Mouse (Mus musculus): ENCODE measurements around the gene Spats2l. TPM values are rescaled to one million over a fixed set of nuclear protein-coding genes. Genes with fewer than 3 reads are reported as not detected.

Spats2l gene
- total RNA-seq (2021), result 1 to 10 TPM; 6.1 to 7.2 TPM
- polyA plus RNA-seq (2012; rRNA removed), result 5.1 and 6.7 TPM in 2 replicates
- long read RNA-seq, transcript Spats2l-206 (14 exons, 3,929 nt), result major isoform, 5 of 16 reads
- long read RNA-seq, partial matches to known transcripts, result 1 of 16 reads
- long read RNA-seq, other reads (novel, unspliced or antisense), result 10 of 16 reads

- Histone ChIP-seq H3K36me3 (ENCODE audit: control insufficient read depth, insufficient read depth, low read length) (no peaks in the 10 kb centered on the region), H3K79me2 (replicated peaks; ENCODE audit: control insufficient read depth, insufficient read depth, low read length) (no peaks in the 10 kb centered on the region), H3K27me3 (ENCODE audit: control insufficient read depth, insufficient read depth, low read length) (no peaks in the 10 kb centered on the region), H3K4me3 (peak within 1 kb of the TSS; percentile 90), H3K27ac (peak within 1 kb of the TSS; percentile 88), H3K9ac (ENCODE audit: low read depth, low read length) (peak within 1 kb of the TSS; percentile 88), H3K4me1 (ENCODE audit: control insufficient read depth, insufficient read depth, low read length) (no peaks in the 10 kb centered on the region)
- 2% methylated on average over 22 of the region's 22 CpGs for WGBS
- DNase-seq, result peak in 1 of 2 experiments; percentile 44
- intact Hi-C loops (cut with DNase I), result loop anchor here (10.0 kb wide), 1 partner anchor 191 kb away; no protein-coding TSS in a partner anchor
- TF ChIP-seq POLR2A (IDR thresholded peaks at IDR 0.05; ENCODE audit: insufficient read depth, low read depth, low read length) (no peak), CTCF (IDR thresholded peaks at IDR 0.05) (peak; percentile 63), EP300 (IDR thresholded peaks at IDR 0.05; ENCODE audit: insufficient read depth, low read depth, low read length) (no peak)
These were observed at the start of gene Spats2l for GRCm38 (mm10) chr1:57774001-57774667. Gene Spats2l (plus strand): TSS chr1:57774162.

GRCm38 (mm10) chr1:57725268-57725667, 48.7 kb upstream of the Spats2l start:
- no peak overlapping the region for H3K27ac ChIP-seq
- H3K79me2 ChIP-seq (replicated peaks; ENCODE audit: control insufficient read depth, insufficient read depth, low read length), result no peaks in the 10 kb centered on the region
- TF ChIP-seq CTCF (IDR thresholded peaks at IDR 0.05) (no peak), EP300 (IDR thresholded peaks at IDR 0.05; ENCODE audit: insufficient read depth, low read depth, low read length) (no peak), POLR2A (IDR thresholded peaks at IDR 0.05; ENCODE audit: insufficient read depth, low read depth, low read length) (no peak)
- 89% methylated on average over 5 of the region's 5 CpGs for WGBS
- H3K4me3 ChIP-seq, result no peak overlapping the region
- H3K36me3 ChIP-seq (ENCODE audit: control insufficient read depth, insufficient read depth, low read length), result no peaks in the 10 kb centered on the region
- H3K4me1 ChIP-seq (ENCODE audit: control insufficient read depth, insufficient read depth, low read length), result no peaks in the 10 kb centered on the region
- no peak overlapping the region for H3K9ac ChIP-seq (ENCODE audit: low read depth, low read length)
- H3K27me3 ChIP-seq (ENCODE audit: control insufficient read depth, insufficient read depth, low read length), result no peaks in the 10 kb centered on the region
- no peak for DNase-seq
- intact Hi-C loops (cut with DNase I), result no loop called here

GRCm38 (mm10) chr1:57735877-57736276, 38.1 kb upstream of the Spats2l start:
- intact Hi-C loops (cut with DNase I), result no loop called here
- no peak overlapping the region for H3K27ac ChIP-seq

GRCm38 (mm10) chr1:57741740-57742139, 32.2 kb upstream of the Spats2l start:
- no peak overlapping the region for H3K4me3 ChIP-seq
- 78% methylated on average over 8 of the region's 8 CpGs for WGBS
- intact Hi-C loops (cut with DNase I), result no loop called here
- no peak overlapping the region for H3K9ac ChIP-seq (ENCODE audit: low read depth, low read length)
- H3K27me3 ChIP-seq (ENCODE audit: control insufficient read depth, insufficient read depth, low read length), result no peaks in the 10 kb centered on the region
- H3K79me2 ChIP-seq (replicated peaks; ENCODE audit: control insufficient read depth, insufficient read depth, low read length), result no peaks in the 10 kb centered on the region
- no peak overlapping the region for H3K27ac ChIP-seq
- no peak for DNase-seq
- no peaks in the 10 kb centered on the region for H3K36me3 ChIP-seq (ENCODE audit: control insufficient read depth, insufficient read depth, low read length)
- TF ChIP-seq CTCF (IDR thresholded peaks at IDR 0.05), result no peak
- TF ChIP-seq POLR2A (IDR thresholded peaks at IDR 0.05; ENCODE audit: insufficient read depth, low read depth, low read length), result no peak
- no peaks in the 10 kb centered on the region for H3K4me1 ChIP-seq (ENCODE audit: control insufficient read depth, insufficient read depth, low read length)

More at GRCm38 (mm10) chr1:57735877-57736276, 38.1 kb upstream of the Spats2l start:
- H3K79me2 ChIP-seq (replicated peaks; ENCODE audit: control insufficient read depth, insufficient read depth, low read length), result no peaks in the 10 kb centered on the region
- no peaks in the 10 kb centered on the region for H3K27me3 ChIP-seq (ENCODE audit: control insufficient read depth, insufficient read depth, low read length)
- H3K4me1 ChIP-seq (ENCODE audit: control insufficient read depth, insufficient read depth, low read length), result no peaks in the 10 kb centered on the region
- no peaks in the 10 kb centered on the region for H3K36me3 ChIP-seq (ENCODE audit: control insufficient read depth, insufficient read depth, low read length)
- no peak for DNase-seq
- TF ChIP-seq POLR2A (IDR thresholded peaks at IDR 0.05; ENCODE audit: insufficient read depth, low read depth, low read length) (no peak), EP300 (IDR thresholded peaks at IDR 0.05; ENCODE audit: insufficient read depth, low read depth, low read length) (no peak), CTCF (IDR thresholded peaks at IDR 0.05) (no peak)
- no peak overlapping the region for H3K9ac ChIP-seq (ENCODE audit: low read depth, low read length)
- 37% methylated on average over 4 of the region's 4 CpGs for WGBS
- no peak overlapping the region for H3K4me3 ChIP-seq

GRCm38 (mm10) chr1:57742266-57742665, 31.7 kb upstream of the Spats2l start:
- DNase-seq, result no peak
- WGBS, result 90% methylated on average over 2 of the region's 2 CpGs
- TF ChIP-seq EP300 (IDR thresholded peaks at IDR 0.05; ENCODE audit: insufficient read depth, low read depth, low read length) (no peak), POLR2A (IDR thresholded peaks at IDR 0.05; ENCODE audit: insufficient read depth, low read depth, low read length) (no peak), CTCF (IDR thresholded peaks at IDR 0.05) (no peak)

GRCm38 (mm10) chr1:57751781-57752180, 22.2 kb upstream of the Spats2l start:
- Histone ChIP-seq H3K27ac (no peak overlapping the region), H3K79me2 (replicated peaks; ENCODE audit: control insufficient read depth, insufficient read depth, low read length) (no peaks in the 10 kb centered on the region), H3K36me3 (ENCODE audit: control insufficient read depth, insufficient read depth, low read length) (no peaks in the 10 kb centered on the region), H3K27me3 (ENCODE audit: control insufficient read depth, insufficient read depth, low read length) (no peaks in the 10 kb centered on the region), H3K4me1 (ENCODE audit: control insufficient read depth, insufficient read depth, low read length) (no peaks in the 10 kb centered on the region), H3K9ac (ENCODE audit: low read depth, low read length) (no peak overlapping the region), H3K4me3 (no peak overlapping the region)
- WGBS, result 37% methylated on average over 3 of the region's 3 CpGs
- TF ChIP-seq POLR2A (IDR thresholded peaks at IDR 0.05; ENCODE audit: insufficient read depth, low read depth, low read length), result no peak
- no peak for TF ChIP-seq CTCF (IDR thresholded peaks at IDR 0.05)
- TF ChIP-seq EP300 (IDR thresholded peaks at IDR 0.05; ENCODE audit: insufficient read depth, low read depth, low read length), result no peak
- intact Hi-C loops (cut with DNase I), result no loop called here
- no peak for DNase-seq

More at GRCm38 (mm10) chr1:57742266-57742665, 31.7 kb upstream of the Spats2l start:
- no peak overlapping the region for H3K27ac ChIP-seq
- H3K79me2 ChIP-seq (replicated peaks; ENCODE audit: control insufficient read depth, insufficient read depth, low read length), result no peaks in the 10 kb centered on the region
- no peak overlapping the region for H3K9ac ChIP-seq (ENCODE audit: low read depth, low read length)
- no peaks in the 10 kb centered on the region for H3K27me3 ChIP-seq (ENCODE audit: control insufficient read depth, insufficient read depth, low read length)
- no peak overlapping the region for H3K4me3 ChIP-seq
- no peaks in the 10 kb centered on the region for H3K4me1 ChIP-seq (ENCODE audit: control insufficient read depth, insufficient read depth, low read length)
- intact Hi-C loops (cut with DNase I), result no loop called here
- H3K36me3 ChIP-seq (ENCODE audit: control insufficient read depth, insufficient read depth, low read length), result no peaks in the 10 kb centered on the region
